Mouse (Mus musculus) testis, adult 2 months (tissue): ENCODE data around the gene Nrp1.

ENCODE experiments used
- CTCF ChIP-seq: fragments of 200-500 bp; IDR thresholded peaks from 2 replicates; pipeline ENCODE4 v1.5.1; 2012; ENCODE audit warnings: low read depth, mild to moderate bottlenecking, inconsistent platforms, low read length, moderate library complexity; ENCODE audit not compliant: control insufficient read depth, insufficient read depth, insufficient replicate concordance
- POLR2A ChIP-seq: fragments of 200-500 bp; IDR thresholded peaks from 2 replicates; pipeline ENCODE4 v1.6.1; 2012; ENCODE audit warnings: low read depth, mild to moderate bottlenecking, inconsistent platforms, low read length, moderate library complexity; ENCODE audit not compliant: control insufficient read depth

DNA sequence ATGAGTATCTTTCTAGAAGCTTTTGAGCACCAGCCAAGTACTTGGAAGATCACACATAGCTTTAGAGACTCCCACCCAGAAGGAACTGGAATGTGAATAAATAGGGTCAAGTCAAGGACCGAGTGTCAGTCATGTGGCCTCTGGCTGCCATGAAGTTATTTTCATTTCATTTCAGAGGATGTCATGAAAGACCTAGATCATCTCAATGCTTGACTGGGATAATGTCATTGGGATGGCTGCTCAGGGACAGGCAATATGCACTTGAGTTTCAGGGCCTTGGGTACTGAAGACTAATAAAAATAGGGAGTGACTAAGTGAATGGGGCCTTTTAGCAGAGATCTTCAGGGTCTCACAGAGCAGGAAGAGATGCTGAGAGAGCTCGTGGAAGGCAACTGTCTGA lies 26.0 kb downstream of the Nrp1 start:
- TF ChIP-seq POLR2A (no peak), CTCF (no peak)
